Mouse (Mus musculus) heart, adult 2 months (tissue): ENCODE measurements around the gene Ctla4. TPM values are rescaled to one million over a fixed set of nuclear protein-coding genes. Genes with fewer than 3 reads are reported as not detected.

Experiments
- DNase-seq, 2 experiments: peaks; one replicate each; pipeline ENCODE4 v3.0.0; 2021
- H3K27ac ChIP-seq: fragments of 200-600 bp; 2 replicates; pipeline ENCODE4 v1.8.1; 2022
- H3K27me3 ChIP-seq: fragments of 200-500 bp; 2 replicates; pipeline ENCODE4 v1.6.1; 2012; ENCODE audit warnings: mild to moderate bottlenecking, low read length, inconsistent platforms, mixed read lengths; ENCODE audit not compliant: control insufficient read depth, insufficient read depth
- H3K36me3 ChIP-seq: fragments of 200-500 bp; 2 replicates; pipeline ENCODE4 v1.6.1; 2012; ENCODE audit warnings: low read length, inconsistent platforms; ENCODE audit not compliant: control insufficient read depth, insufficient read depth
- H3K4me1 ChIP-seq: fragments of 200-500 bp; 2 replicates; pipeline ENCODE4 v1.6.1; 2011; ENCODE audit warnings: low read length; ENCODE audit not compliant: control insufficient read depth, insufficient read depth
- H3K4me3 ChIP-seq: fragments of 200-600 bp; 2 replicates; pipeline ENCODE4 v1.8.1; 2022
- H3K79me2 ChIP-seq: fragments of 200-500 bp; replicated peaks from 2 replicates; pipeline ENCODE4 v1.6.1; 2012; ENCODE audit warnings: mild to moderate bottlenecking, inconsistent platforms, low read length, moderate library complexity, mixed read lengths; ENCODE audit not compliant: control insufficient read depth, insufficient read depth
- H3K9ac ChIP-seq: fragments of 200-500 bp; 2 replicates; pipeline ENCODE4 v1.6.1; 2012; ENCODE audit warnings: low read depth, mild to moderate bottlenecking, control low read depth, inconsistent platforms, low read length, mixed read lengths
- CTCF ChIP-seq: fragments of 200-600 bp; IDR thresholded peaks from 2 replicates; pipeline ENCODE4 v1.8.1; 2022; ENCODE audit warnings: antibody characterized with exemption, mild to moderate bottlenecking, moderate library complexity
- EP300 ChIP-seq: fragments of 200-500 bp; IDR thresholded peaks from 2 replicates; pipeline ENCODE4 v1.6.1; 2011; ENCODE audit warnings: low read depth, low read length, control low read depth; ENCODE audit not compliant: insufficient read depth
- POLR2A ChIP-seq: fragments of 200-500 bp; IDR thresholded peaks from 2 replicates; pipeline ENCODE4 v1.6.1; 2011; ENCODE audit warnings: mild to moderate bottlenecking, low read depth, low read length, control low read depth; ENCODE audit not compliant: insufficient read depth
- WGBS: fragments of 180-500 bp; shearing (Covaris S2); methylation state at CpG from one replicate; pipeline ENCODE4 v1.1.7; 2018; 5-methylcytosine and 5-hydroxymethylcytosine counted together
- intact Hi-C: fragments of 180-260 bp; cut with DNase I; formaldehyde crosslinking; loops from one replicate; pipeline ENCODE4 v1.15.1; 2025
- polyA plus RNA-seq: library from polyadenylated mRNA; depleted of rRNA; stranded (reverse); fragments of >200 nt; gene quantifications from 2 replicates; pipeline ENCODE4 v1.2.3, GENCODE M21; 2012
- total RNA-seq, 2 experiments: library from RNA; stranded (reverse); gene quantifications; 2 replicates each; pipeline ENCODE4 v1.2.3; 2021

Ctla4 gene
- total and polyA plus RNA-seq, 3 experiments, result 0.74 to 0.91 (median 0.86) TPM

- Histone ChIP-seq H3K4me3 (no peak overlapping the region), H3K36me3 (peaks cover 3% of the 10 kb centered on the region), H3K27ac (no peak overlapping the region), H3K79me2 (no peaks in the 10 kb centered on the region), H3K4me1 (peaks cover 3% of the 10 kb centered on the region), H3K27me3 (no peaks in the 10 kb centered on the region), H3K9ac (no peak overlapping the region)
- WGBS, result 84% methylated on average over 4 of the region's 4 CpGs
- TF ChIP-seq EP300, result no peak
- no peak for TF ChIP-seq CTCF
- TF ChIP-seq POLR2A, result no peak
- DNase-seq, result no peak
- intact Hi-C loops, result no loop called here
These were observed 26.5 kb downstream of the Ctla4 start for GRCm38 (mm10) chr1:60913305-60913704.

DNA sequence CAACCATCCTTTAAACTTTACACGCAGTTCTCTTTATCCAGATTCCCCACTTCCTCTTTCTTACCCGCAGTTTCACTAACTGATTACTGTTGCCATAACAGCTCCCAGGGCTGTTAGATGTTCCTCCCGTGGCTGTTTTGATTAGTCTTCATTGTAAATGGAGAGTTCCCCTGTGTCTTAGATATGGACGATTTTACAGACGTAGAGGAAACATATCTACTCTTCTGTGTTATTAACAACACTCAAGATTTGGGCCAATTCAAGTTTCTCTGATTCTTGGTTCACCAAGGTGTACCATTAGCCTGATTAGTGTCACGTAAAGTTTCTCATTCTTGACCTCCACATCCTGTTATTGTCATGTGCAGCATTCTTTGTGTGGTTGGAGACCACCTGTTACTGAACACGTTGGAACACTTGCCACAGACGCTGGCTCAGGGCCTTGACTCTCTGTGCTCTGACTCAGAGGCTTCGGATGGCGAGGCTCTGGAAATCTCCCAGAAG, 29.5 kb downstream of the Ctla4 start:
- Histone ChIP-seq H3K4me3 (no peak overlapping the region), H3K79me2 (no peaks in the 10 kb centered on the region), H3K27ac (no peak overlapping the region), H3K4me1 (peaks cover 3% of the 10 kb centered on the region), H3K27me3 (no peaks in the 10 kb centered on the region), H3K9ac (no peak overlapping the region), H3K36me3 (peaks cover 3% of the 10 kb centered on the region)
- 30% methylated on average over 10 of the region's 10 CpGs for WGBS
- TF ChIP-seq POLR2A (no peak), CTCF (no peak), EP300 (no peak)
- intact Hi-C loops, result no loop called here
- DNase-seq, result no peak

DNA sequence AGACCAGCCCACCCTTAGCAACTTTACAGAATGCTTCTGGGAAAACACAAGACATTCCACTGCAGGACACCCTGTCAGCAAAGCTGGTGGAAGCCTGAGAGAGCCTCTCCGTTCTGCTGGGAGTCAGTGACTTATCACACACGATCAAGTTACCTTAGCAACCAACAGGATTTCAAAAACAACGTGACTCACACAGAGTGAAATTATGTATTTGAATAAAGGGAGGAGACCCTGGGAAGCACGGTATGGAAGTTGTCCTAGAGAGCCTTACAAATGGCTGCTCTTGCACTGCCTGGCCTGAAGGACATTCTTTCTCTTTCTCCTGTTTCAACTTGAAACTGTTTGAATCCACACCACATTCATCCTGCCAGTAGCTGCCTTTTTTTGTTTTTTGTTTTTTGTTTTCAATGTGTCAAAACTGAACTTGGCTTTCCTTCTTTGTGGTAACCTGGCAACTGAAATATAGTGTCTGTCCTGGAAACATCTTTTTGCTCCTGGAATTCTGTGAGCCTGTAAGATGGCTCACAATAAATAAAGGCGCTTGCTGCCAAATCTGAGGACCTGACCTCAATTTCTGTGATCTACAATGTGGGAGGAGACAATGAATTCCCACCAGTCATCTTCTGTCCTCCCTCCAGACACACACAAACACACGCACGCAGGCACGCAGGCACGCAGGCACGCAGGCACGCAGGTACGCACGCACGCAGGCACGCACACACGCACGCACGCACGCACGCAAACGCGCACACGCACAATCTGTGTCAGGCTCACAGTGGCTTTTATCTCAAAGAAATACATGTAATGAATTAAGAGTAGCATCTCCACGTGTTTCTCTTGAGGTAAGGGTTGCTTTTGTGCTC, 33.9 kb downstream of the Ctla4 start:
- no peak for TF ChIP-seq POLR2A
- TF ChIP-seq EP300, result no peak
- no peak for TF ChIP-seq CTCF
- Histone ChIP-seq H3K36me3 (peaks cover 3% of the 10 kb centered on the region), H3K9ac (no peak overlapping the region), H3K79me2 (no peaks in the 10 kb centered on the region), H3K4me3 (no peak overlapping the region), H3K4me1 (peaks cover 3% of the 10 kb centered on the region), H3K27ac (no peak overlapping the region), H3K27me3 (no peaks in the 10 kb centered on the region)
- no peak for DNase-seq
- intact Hi-C loops, result no loop called here
- 80% methylated on average over 24 of the region's 24 CpGs for WGBS

DNA sequence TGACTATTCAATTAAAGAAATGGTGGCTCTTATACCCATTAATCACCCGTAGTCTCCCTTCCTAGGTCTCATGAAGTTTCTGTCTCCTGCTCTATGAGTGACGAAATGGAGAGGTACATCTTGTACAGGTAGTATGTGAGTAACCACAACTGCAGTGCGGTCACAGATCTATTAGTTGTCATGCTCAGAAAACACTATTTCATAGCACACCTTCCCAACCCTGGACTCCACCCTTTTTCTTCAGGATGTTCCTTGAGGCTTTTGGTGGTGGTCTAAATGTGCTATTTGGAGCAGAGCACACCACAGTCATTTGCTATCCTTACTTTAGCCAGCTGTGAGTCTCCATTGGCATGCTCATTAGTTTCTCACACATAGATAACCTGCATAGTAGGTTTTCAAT, 42.2 kb downstream of the Ctla4 start:
- Histone ChIP-seq H3K27me3 (no peaks in the 10 kb centered on the region), H3K9ac (no peak overlapping the region), H3K36me3 (no peaks in the 10 kb centered on the region), H3K4me1 (no peaks in the 10 kb centered on the region; the same call in 1 of the 2 replicates), H3K27ac (no peak overlapping the region), H3K4me3 (no peak overlapping the region), H3K79me2 (no peaks in the 10 kb centered on the region)
- no peak for TF ChIP-seq CTCF
- no peak for TF ChIP-seq POLR2A
- no peak for TF ChIP-seq EP300
- DNase-seq, result no peak
- WGBS, result 92% methylated on average over 3 of the region's 3 CpGs
- intact Hi-C loops, result no loop called here

- 82% methylated on average over 7 of the region's 7 CpGs for WGBS
- no peaks in the 10 kb centered on the region for H3K79me2 ChIP-seq
- no peaks in the 10 kb centered on the region for H3K36me3 ChIP-seq
- H3K27ac ChIP-seq, result no peak overlapping the region
- DNase-seq, result no peak
- no peak overlapping the region for H3K9ac ChIP-seq
- no peak for TF ChIP-seq POLR2A
- TF ChIP-seq EP300, result no peak
- TF ChIP-seq CTCF, result no peak
- H3K27me3 ChIP-seq, result no peaks in the 10 kb centered on the region
- intact Hi-C loops, result no loop called here
- H3K4me1 ChIP-seq, result no peaks in the 10 kb centered on the region; the same call in 1 of the 2 replicates
- no peak overlapping the region for H3K4me3 ChIP-seq
These were observed 43.6 kb downstream of the Ctla4 start for GRCm38 (mm10) chr1:60930397-60930796.

DNA sequence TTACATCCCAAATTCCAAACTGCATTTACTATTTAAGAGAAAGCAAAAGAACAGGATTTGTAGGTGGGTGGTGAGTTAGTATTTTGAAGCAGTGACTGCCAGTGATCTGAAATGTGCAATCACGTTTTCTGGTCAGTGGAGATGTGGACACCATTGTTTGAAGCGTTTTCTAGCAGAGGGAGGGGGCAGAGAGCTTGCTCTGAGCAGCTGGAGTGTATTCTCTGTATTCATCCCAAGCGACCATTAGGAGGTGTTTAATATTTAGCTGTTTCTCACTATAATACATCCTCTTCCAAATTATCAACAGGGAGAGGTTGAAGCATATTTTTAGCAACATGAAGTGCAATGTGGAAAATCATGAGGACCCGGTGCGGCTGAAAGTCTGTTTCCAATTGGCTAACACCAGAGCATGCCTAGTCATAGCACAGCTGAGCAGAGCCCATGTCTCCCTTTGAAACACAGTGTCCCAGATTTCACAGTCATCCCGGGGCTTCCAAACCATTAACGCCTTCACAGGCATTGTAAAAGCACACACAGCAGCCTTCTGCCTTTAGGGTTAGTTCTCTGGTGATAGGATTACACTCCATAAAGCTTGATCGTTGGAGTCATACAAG, 49.3 kb downstream of the Ctla4 start:
- Histone ChIP-seq H3K9ac (no peak overlapping the region; the same call in 1 of the 2 replicates), H3K36me3 (peaks cover 6% of the 10 kb centered on the region; the same call in 1 of the 2 replicates), H3K4me3 (no peak overlapping the region), H3K4me1 (peaks cover 3% of the 10 kb centered on the region), H3K27ac (peak overlapping the region; percentile 33), H3K27me3 (no peaks in the 10 kb centered on the region), H3K79me2 (no peaks in the 10 kb centered on the region)
- 40% methylated on average over 8 of the region's 8 CpGs for WGBS
- TF ChIP-seq CTCF (no peak), EP300 (no peak), POLR2A (no peak)
- intact Hi-C loops, result no loop called here
- DNase-seq, result peak; percentile 37 to 43
